Mouse (Mus musculus) heart, postnatal 4 days (tissue): ENCODE measurements around the gene Nav2. TPM values are rescaled to one million over a fixed set of nuclear protein-coding genes. Genes with fewer than 3 reads are reported as not detected.

ENCODE experiments used
- DNase-seq: peaks from one replicate; pipeline ENCODE4 v3.0.0; 2021
- total RNA-seq, 2 experiments: library from RNA; stranded (reverse); gene quantifications; 2 replicates each; pipeline ENCODE4 v1.2.3; 2021

Nav2 gene
- total RNA-seq, 2 experiments from 2014 or later = 106 to 112 TPM

GRCm38 (mm10) chr7:49637281-49637680, 728.8 kb downstream of the Nav2 start:
- no peak for DNase-seq

DNA sequence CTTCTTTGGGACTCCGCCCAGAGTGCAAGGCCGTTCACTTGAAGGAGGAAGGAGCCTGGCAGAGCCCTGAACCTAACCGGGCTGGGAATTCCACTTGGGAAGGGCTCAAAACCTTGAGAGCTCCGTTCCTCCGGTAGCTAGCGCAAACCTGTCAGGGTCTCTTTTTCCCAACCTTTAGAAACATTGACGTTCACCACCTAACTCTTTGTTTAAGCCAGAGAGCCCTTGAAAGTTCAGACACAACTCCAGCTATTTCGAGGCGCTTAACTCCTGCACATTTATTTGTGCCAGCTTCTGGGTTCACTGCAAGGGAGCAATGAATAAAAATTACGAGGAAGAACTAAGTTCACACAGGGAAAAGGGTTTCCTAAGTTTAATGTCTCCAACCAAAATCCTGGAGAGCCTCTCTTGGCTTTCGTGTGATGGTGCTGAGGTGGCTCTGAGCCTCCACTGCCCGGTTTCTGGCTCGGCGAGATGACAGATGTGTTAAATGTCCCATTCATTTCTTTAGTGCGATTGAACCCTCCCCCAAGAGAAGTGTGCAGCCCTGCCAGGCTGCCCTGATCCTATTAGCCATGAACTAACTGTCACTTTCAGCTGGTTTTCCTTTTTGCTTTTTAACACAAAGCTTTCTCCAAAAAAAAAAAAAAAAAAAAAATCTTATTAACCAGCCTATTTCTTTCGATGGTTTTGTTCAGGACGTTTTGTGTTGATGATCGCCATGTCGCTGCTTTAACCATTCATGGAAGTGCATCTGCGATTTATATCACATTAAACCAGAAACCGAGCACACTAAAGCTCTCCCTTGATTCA, 729.5 kb downstream of the Nav2 start:
- DNase-seq = no peak

- DNase-seq = no peak
These were observed 730.6 kb downstream of the Nav2 start for GRCm38 (mm10) chr7:49638941-49639776.

GRCm38 (mm10) chr7:49639864-49640708, 731.6 kb downstream of the Nav2 start:
- no peak for DNase-seq

- no peak for DNase-seq
These were observed 732.3 kb downstream of the Nav2 start for GRCm38 (mm10) chr7:49640709-49641305.

Other genes with a start within 250 kb of the Nav2 start
- gene Zdhhc13, start 119.7 kb upstream of the Nav2 start, total RNA-seq = 10 to 100 TPM; 21.2 to 22.6 TPM
- gene Csrp3, start 60.7 kb upstream of the Nav2 start, total RNA-seq = 1,000 to 10,000 TPM; 1,381 to 1,460 TPM
- gene E2f8, start 27.1 kb upstream of the Nav2 start, total RNA-seq = 10 to 100 TPM; 17.6 to 18.5 TPM